Mouse (Mus musculus) CD4-positive helper T cell, adult 2 months (primary cell): ENCODE data around the gene Barhl2.

Experiments
- DNase-seq: peaks from one replicate; pipeline ENCODE4 v3.0.0-alpha.2; 2012; ENCODE audit warnings: low read depth, missing footprints, low spot score

Gene Barhl2

DNA sequence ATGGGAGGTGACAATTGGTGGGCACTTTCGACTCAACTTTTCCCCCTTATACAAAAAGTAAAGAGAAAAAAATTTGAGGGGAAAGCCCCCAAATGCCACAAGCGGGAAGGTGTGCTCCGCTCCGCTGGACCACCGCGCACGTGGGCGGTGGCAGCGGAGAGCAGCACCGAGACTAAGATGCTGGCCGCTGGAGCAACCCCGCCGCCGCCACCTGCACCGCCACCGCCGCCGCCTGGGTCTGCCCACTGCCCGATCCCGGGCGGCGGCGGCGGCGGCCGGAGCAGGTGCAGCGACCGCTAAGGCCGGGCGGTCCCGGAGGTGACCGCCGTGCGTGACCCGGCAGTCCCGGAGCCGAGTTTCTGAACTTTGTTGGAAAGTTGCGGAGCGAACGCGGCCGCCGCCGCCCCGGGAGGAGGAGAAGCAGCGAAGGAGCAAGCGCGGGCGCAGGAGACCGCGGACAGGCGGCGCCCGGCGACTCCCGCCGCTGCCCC, at the start of gene Barhl2:
Gene Barhl2 (minus strand): TSS at position 181 of the 491 bp plus-strand sequence.
- no peak for DNase-seq

GRCm38 (mm10) chr5:106506061-106506460, 48.1 kb upstream of the Barhl2 start:
- no peak for DNase-seq

- DNase-seq, result no peak
These were observed 44.9 kb upstream of the Barhl2 start for GRCm38 (mm10) chr5:106502684-106503545.

GRCm38 (mm10) chr5:106502271-106502670, 44.3 kb upstream of the Barhl2 start:
- no peak for DNase-seq

DNA sequence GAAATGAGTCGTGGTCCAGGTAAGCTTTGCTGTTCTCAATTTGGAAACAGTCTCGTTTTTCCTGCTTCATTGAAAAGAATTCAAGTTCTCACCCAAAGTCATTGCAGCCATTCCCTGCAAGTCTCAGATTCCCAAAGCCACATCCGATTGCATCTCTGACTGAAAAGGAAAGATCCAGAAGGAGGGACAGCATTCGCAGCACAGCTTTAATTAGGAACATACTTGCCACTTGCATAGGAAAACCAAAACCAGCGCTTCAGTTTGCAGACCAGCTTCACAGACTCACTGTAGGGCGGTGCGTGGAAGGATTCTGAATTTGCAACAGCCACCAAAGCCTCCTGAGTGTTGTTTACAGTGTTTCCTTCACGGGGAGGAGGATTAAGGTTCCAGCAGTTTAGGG, 33.8 kb upstream of the Barhl2 start:
- no peak for DNase-seq

DNA sequence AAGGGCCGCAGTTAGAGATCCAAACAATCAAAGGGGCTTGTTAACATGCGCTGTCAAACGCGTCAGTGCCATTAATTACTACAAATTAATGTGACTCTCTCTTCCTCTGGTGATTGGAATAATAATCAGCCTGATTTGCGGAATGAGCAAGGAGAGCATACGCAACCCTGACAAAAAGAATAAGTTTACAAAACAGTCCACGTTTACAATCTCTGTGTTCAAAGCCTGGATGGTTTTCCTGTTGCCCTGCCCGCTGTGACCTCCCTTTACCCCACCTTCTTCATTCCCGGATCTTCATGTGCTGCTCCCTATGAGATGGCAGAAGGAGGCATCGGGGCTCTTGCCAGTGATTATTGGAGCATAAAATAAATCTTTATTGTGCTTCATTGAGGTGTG, 14.1 kb upstream of the Barhl2 start:
- no peak for DNase-seq

DNA sequence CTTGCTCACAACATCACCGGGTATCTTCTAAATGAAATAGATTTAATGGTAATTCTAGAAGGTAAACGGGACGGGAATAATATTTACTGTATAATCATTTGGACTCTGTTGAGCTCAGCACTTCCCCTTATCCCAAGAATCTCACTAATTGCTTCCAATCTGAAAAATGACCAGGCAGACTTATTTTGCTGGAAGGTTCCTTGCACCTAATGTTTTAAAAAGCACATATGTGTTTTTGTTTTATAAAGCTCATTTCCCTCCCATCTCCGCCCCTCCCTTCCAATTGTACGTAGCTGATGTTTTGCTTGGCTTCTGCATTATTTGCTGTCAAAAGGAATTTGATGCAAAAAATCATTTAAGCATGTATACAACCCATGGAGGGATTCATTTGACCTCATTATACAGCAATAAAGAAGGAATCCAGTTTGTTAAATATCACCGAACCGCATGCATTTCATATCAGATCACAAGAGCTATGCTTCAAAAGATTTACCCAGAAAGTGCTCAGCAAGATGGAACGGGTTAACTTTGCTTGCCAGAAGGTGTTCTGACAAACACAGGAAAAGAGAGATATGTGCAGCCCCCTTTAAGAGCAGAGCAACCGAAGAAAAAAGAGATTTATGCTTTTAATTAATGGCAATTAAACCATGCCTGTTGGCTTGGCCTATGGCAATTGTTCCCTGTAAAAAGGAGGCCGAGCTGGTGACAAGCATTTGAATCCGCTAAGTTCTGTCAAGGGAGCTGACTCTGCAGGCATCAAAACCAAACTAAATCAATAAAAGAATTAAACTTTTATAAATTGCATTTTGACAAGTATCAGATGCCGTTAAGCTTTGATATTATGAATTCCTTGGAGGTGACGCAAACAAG, 13.5 kb upstream of the Barhl2 start:
- no peak for DNase-seq

- no peak for DNase-seq
These were observed 7.3 kb upstream of the Barhl2 start for GRCm38 (mm10) chr5:106465129-106465790.

DNA sequence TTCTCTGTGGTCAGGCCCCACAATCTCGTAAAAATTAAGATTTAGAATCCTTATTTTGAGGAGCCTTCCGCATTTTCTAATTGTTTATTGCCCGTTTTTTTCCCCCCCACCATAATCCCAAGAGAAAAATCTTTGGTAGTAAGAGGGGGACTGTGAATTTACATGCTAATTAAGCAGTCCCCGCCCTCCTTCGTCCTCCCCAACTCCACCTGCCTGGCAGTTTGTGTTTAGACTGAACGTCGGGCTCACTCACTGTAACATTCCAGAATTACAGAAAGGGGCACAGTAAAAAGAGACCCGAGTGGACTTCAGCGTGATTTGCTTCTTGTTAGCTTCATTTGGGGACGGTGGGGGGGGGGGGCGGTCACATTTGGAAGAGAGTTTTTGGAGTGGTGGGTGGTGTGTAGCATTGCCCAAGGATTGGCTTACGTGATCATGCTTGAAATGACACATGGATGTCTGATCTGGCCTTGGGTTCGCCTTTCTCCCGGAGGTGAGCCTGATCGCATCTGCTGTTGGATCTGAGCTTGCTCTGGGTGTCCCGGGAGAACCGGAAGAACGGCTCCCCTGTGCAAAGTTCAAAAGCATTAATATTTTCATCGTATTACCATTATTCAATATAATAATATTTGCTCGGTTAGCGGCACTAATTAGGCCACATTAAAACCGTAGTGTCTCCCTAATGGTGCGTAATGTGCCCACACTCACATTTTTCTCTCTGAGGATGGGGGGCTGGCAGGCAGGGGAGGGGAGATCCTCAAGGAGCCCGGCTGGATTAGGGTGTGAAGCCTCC, 6.6 kb upstream of the Barhl2 start:
- no peak for DNase-seq

DNA sequence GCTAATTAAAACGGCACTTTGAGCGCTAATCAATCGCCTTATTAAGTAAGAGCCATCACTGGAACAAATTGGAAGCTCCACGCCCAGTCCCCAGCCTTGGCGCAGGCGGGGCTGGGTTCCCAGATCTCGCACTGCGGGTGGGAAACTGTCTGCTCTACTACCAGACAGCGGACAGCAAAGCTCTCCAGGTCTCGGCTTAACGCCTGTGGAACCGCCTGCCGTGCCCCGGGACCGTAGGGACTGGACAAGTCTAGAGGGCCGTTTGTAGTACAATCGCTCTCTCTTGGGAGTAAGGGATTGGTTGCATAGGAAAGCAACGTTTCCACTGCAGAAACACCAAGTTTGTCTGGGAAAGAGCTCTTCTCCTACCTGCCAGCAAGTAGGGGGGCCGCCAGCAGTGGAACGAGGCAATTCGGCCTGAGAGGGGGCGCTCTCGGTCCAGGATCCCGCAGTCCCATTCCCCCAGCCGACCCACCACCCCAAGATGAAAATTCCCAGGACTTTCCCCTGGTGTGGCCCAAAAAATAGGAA, 5.8 kb upstream of the Barhl2 start:
- no peak for DNase-seq

DNA sequence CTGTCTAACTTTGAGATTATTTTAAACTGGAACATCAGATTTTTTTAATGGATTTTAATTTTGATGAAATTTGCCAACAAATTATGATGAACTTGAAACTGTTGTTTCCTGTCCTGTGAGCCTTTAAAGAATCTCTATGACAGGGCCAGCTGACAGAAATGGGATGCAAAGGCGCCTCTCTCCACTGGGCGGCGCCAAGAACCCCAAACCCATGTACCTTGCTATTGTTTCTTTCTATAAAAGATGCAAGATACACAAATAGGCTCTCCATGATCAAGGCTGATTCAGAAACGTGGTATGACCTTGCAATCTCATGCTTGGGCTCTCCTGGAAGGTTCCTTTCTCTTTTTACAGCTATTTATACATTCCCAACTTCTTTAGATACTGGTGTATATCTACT, 3.9 kb upstream of the Barhl2 start:
- peak; percentile 49 for DNase-seq

DNA sequence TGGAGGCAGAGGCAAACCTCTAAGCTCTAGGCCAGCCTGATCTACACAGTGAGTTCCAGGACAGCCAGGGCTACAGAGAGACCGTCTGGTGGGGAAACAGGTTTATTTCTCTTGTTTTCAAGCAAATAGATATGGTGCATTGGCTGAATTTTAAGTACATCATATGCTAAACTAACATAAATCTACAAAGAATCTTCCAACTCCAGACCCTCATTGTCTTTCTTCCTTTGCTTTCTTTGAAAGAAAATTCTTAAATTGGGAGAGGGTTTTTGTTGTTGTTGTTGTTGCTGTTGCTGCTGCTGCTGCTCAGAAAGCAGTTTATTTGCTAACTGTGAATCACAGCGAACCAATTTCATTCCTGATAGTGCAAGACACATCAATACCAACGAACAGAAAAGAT, 3.5 kb upstream of the Barhl2 start:
- DNase-seq, result no peak

DNA sequence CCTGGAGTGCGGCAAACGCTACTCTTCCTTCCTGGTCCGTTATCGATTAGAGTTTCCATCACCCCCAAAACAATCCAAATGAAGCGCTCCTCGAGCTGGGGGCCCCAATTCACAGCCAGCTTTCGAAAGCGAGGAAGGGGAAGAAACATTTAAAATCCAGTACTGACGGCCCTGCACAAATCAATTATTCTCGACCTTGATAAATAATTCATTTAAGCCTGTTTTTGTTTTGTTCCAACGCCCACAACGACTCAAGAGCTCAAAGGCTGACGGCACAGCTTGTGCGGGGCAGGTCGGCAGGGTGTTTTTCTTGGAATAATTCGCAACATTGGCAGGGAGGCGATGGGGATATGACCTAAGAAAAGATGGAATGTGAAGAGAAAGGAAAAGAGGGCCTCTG, 2.6 kb upstream of the Barhl2 start:
- DNase-seq, result no peak

GRCm38 (mm10) chr5:106460001-106460511, 2.1 kb upstream of the Barhl2 start:
- no peak for DNase-seq

DNA sequence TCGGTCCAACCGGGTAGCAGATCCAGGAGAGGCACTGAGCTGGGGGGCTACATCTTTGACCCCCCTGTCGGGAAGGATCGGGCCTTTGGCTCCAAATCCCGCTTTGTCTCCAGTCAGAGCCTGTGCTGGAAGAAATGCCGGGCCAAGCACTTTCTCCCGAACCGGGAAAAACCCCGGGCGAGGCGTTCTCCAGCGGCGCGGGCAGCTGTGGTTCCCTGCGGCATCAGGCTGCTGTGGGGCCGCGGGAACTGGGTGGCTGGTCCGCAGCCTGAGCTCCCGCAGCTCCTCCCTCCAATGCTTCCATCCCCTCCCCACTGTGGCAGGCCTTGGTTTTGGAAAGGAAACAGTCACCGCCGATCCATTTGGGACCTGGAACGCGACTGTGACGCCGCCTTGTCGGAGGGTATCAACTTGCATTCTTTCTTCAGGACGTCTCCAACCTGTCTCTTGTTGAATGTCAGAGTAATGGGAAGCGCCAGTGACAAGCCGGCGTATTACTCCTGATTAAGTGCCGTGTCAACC, 1.2 kb upstream of the Barhl2 start:
- no peak for DNase-seq

DNA sequence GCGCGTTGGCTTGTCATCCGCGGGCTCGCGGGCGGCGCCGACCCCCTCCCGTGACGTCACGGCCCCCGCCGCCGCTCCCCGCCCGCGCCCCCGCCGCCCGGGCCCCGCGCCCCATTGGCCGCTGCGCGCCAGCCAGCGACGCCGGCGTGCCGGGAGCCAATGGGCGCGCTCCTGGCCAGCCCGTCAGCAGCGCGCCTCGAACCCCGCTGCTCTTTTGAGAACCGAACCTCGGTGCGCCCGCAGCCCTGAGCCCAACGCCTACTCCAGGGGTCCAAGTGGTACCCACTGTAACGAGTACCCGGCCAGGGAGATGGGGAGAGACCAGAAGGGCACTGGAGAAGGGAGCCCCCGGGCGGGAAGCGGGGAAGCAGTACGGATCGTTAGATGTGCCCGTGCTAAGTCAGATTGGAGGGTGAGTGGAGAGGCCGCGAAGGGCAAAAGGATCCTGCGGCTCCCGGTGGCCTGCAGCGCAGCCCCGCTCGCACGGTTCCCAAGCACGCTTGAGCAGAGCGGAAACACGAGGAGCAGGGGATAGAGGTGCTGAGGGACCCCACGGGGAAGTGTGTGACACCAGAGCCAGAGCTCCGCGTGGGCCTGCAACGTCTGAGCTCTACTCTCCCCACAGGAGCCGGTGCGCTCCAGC, 632 bp upstream of the Barhl2 start:
- DNase-seq, result no peak

GRCm38 (mm10) chr5:106457111-106457925, 648 bp downstream of the Barhl2 start:
- no peak for DNase-seq

- DNase-seq, result no peak
These were observed 2.0 kb downstream of the Barhl2 start for GRCm38 (mm10) chr5:106455984-106456383.
